Mouse (Mus musculus) neural tube, embryonic 15.5 days (tissue): ENCODE results near the gene Chga. TPM values are rescaled to one million over a fixed set of nuclear protein-coding genes. Genes with fewer than 3 reads are reported as not detected.

Experiments
- ATAC-seq: fragments of 200-750 bp; cut with Nextera tagmentation; 2 replicates; pipeline ENCODE4 v1.8.0; 2017; ENCODE audit warnings: mild to moderate bottlenecking, moderate TSS enrichment, moderate library complexity; ENCODE audit not compliant: low FRiP score
- H3K27ac ChIP-seq: fragments of 300-500 bp; sonication (generic); replicated peaks from 2 replicates; pipeline ENCODE4 v1.5.1; 2015; ENCODE audit warnings: mild to moderate bottlenecking, inconsistent platforms
- H3K27me3 ChIP-seq: fragments of 300-500 bp; sonication (generic); replicated peaks from 2 replicates; pipeline ENCODE4 v1.6.1; 2015; ENCODE audit warnings: inconsistent platforms
- H3K36me3 ChIP-seq: fragments of 300-500 bp; sonication (generic); 2 replicates; pipeline ENCODE4 v1.6.1; 2015; ENCODE audit warnings: inconsistent platforms
- H3K4me1 ChIP-seq: fragments of 300-500 bp; sonication (generic); 2 replicates; pipeline ENCODE4 v1.6.1; 2015; ENCODE audit warnings: inconsistent platforms
- H3K4me2 ChIP-seq: fragments of 300-500 bp; sonication (generic); 2 replicates; pipeline ENCODE4 v1.6.1; 2015; ENCODE audit warnings: inconsistent platforms, mild to moderate bottlenecking, moderate library complexity
- H3K4me3 ChIP-seq: fragments of 300-500 bp; sonication (generic); replicated peaks from 2 replicates; pipeline ENCODE4 v1.5.1; 2015; ENCODE audit warnings: mild to moderate bottlenecking, inconsistent platforms
- H3K9ac ChIP-seq: fragments of 300-500 bp; sonication (generic); replicated peaks from 2 replicates; pipeline ENCODE4 v1.6.1; 2015; ENCODE audit warnings: mild to moderate bottlenecking, inconsistent platforms
- H3K9me3 ChIP-seq: fragments of 300-500 bp; sonication (generic); replicated peaks from 2 replicates; pipeline ENCODE4 v1.6.1; 2016; ENCODE audit warnings: inconsistent platforms
- WGBS: fragments of 180-500 bp; shearing (Covaris S2); methylation state at CpG from one replicate; pipeline ENCODE4 v1.1.7; 2015; ENCODE audit warnings: mixed read lengths; 5-methylcytosine and 5-hydroxymethylcytosine counted together
- polyA plus RNA-seq: library from polyadenylated mRNA; unstranded; fragments of >200 nt; fragmentation: Nextera tagmentation; extraction: Ambion mirVana; gene quantifications from 2 replicates; pipeline ENCODE4 v1.2.1, GENCODE M21; 2015

The Chga gene
- polyA plus RNA-seq: 178 and 204 TPM in 2 replicates

- no peaks in the 10 kb centered on the region; the same call in 1 of the 2 replicates for H3K36me3 ChIP-seq
- peak; percentile 91 for ATAC-seq
- H3K4me3 ChIP-seq: peak within 1 kb of the TSS; percentile 64
- H3K27ac ChIP-seq: peak within 1 kb of the TSS; percentile 87
- peaks cover 29% of the 10 kb centered on the region for H3K4me1 ChIP-seq
- H3K9me3 ChIP-seq: no peaks in the 10 kb centered on the region
- 3% methylated on average over 47 of the region's 48 CpGs for WGBS
- 0 out of 2 replicates have a peak, but pooled peaks cover 10% of the 10 kb centered on the region for H3K27me3 ChIP-seq
- peak within 1 kb of the TSS; percentile 70 for H3K4me2 ChIP-seq
- H3K9ac ChIP-seq: peak within 1 kb of the TSS; percentile 72
Measured at GRCm38 (mm10) chr12:102554721-102555516, at the start of gene Chga. Gene Chga (plus strand): TSS chr12:102554969.

- Histone ChIP-seq H3K36me3 (no peaks in the 10 kb centered on the region), H3K27me3 (no peaks in the 10 kb centered on the region), H3K4me3 (no peak overlapping the region), H3K4me1 (no peaks in the 10 kb centered on the region), H3K9me3 (no peaks in the 10 kb centered on the region), H3K27ac (no peak overlapping the region), H3K4me2 (no peak overlapping the region), H3K9ac (no peak overlapping the region)
- WGBS: 56% methylated on average over 9 of the region's 9 CpGs
- no peak for ATAC-seq
Measured at GRCm38 (mm10) chr12:102505131-102505713, 49.5 kb upstream of the Chga start.

- Histone ChIP-seq H3K27ac (no peak overlapping the region), H3K36me3 (no peaks in the 10 kb centered on the region), H3K4me1 (0 out of 2 replicates have a peak, but pooled peaks cover 1% of the 10 kb centered on the region), H3K4me2 (no peak overlapping the region), H3K27me3 (no peaks in the 10 kb centered on the region), H3K9me3 (no peaks in the 10 kb centered on the region), H3K9ac (no peak overlapping the region), H3K4me3 (no peak overlapping the region)
- 94% methylated on average over 7 of the region's 7 CpGs for WGBS
- ATAC-seq: no peak
Measured at GRCm38 (mm10) chr12:102505949-102506348, 48.8 kb upstream of the Chga start.

GRCm38 (mm10) chr12:102511363-102511762, 43.4 kb upstream of the Chga start:
- Histone ChIP-seq H3K9me3 (no peaks in the 10 kb centered on the region), H3K4me2 (no peak overlapping the region), H3K9ac (no peak overlapping the region), H3K36me3 (no peaks in the 10 kb centered on the region), H3K27me3 (no peaks in the 10 kb centered on the region), H3K27ac (0 out of 2 replicates have a peak overlapping the region, but pooled peaks have one; percentile 28), H3K4me1 (peaks cover 9% of the 10 kb centered on the region), H3K4me3 (no peak overlapping the region)
- peak; percentile 69; the same call in 1 of the 2 replicates for ATAC-seq
- WGBS: 7% methylated on average over 3 of the region's 3 CpGs

GRCm38 (mm10) chr12:102514151-102514550, 40.6 kb upstream of the Chga start:
- ATAC-seq: no peak
- 74% methylated on average over 6 of the region's 6 CpGs for WGBS

GRCm38 (mm10) chr12:102514751-102515150, 40.0 kb upstream of the Chga start:
- Histone ChIP-seq H3K4me3 (no peak overlapping the region), H3K36me3 (no peaks in the 10 kb centered on the region), H3K27ac (no peak overlapping the region), H3K9ac (no peak overlapping the region), H3K4me1 (peaks cover 9% of the 10 kb centered on the region), H3K27me3 (no peaks in the 10 kb centered on the region), H3K4me2 (no peak overlapping the region), H3K9me3 (no peaks in the 10 kb centered on the region)
- no peak for ATAC-seq
- 79% methylated on average over 6 of the region's 6 CpGs for WGBS

More at GRCm38 (mm10) chr12:102514151-102514550, 40.6 kb upstream of the Chga start:
- no peaks in the 10 kb centered on the region for H3K36me3 ChIP-seq
- H3K4me3 ChIP-seq: no peak overlapping the region
- H3K27me3 ChIP-seq: no peaks in the 10 kb centered on the region
- no peak overlapping the region for H3K9ac ChIP-seq
- H3K4me1 ChIP-seq: peaks cover 9% of the 10 kb centered on the region
- no peaks in the 10 kb centered on the region for H3K9me3 ChIP-seq
- H3K4me2 ChIP-seq: no peak overlapping the region
- H3K27ac ChIP-seq: no peak overlapping the region

GRCm38 (mm10) chr12:102516151-102516550, 38.6 kb upstream of the Chga start:
- Histone ChIP-seq H3K4me3 (no peak overlapping the region), H3K4me1 (peaks cover 5% of the 10 kb centered on the region), H3K4me2 (no peak overlapping the region), H3K27me3 (no peaks in the 10 kb centered on the region), H3K9ac (no peak overlapping the region), H3K9me3 (no peaks in the 10 kb centered on the region), H3K27ac (no peak overlapping the region), H3K36me3 (no peaks in the 10 kb centered on the region)
- 82% methylated on average over 4 of the region's 4 CpGs for WGBS
- no peak for ATAC-seq

- no peaks in the 10 kb centered on the region for H3K27me3 ChIP-seq
- H3K4me2 ChIP-seq: no peak overlapping the region
- no peaks in the 10 kb centered on the region for H3K36me3 ChIP-seq
- no peak overlapping the region for H3K27ac ChIP-seq
- H3K4me1 ChIP-seq: peaks cover 8% of the 10 kb centered on the region; the same call in 1 of the 2 replicates
- no peak overlapping the region for H3K9ac ChIP-seq
- H3K4me3 ChIP-seq: no peak overlapping the region
- no peaks in the 10 kb centered on the region for H3K9me3 ChIP-seq
- WGBS: 54% methylated on average over 13 of the region's 13 CpGs
- ATAC-seq: no peak
Measured at GRCm38 (mm10) chr12:102517647-102518046, 37.1 kb upstream of the Chga start.

GRCm38 (mm10) chr12:102519929-102520720, 34.6 kb upstream of the Chga start:
- Histone ChIP-seq H3K9ac (no peak overlapping the region), H3K27ac (no peak overlapping the region), H3K9me3 (no peaks in the 10 kb centered on the region), H3K4me2 (no peak overlapping the region), H3K4me3 (no peak overlapping the region), H3K36me3 (no peaks in the 10 kb centered on the region), H3K27me3 (no peaks in the 10 kb centered on the region), H3K4me1 (peaks cover 8% of the 10 kb centered on the region; the same call in 1 of the 2 replicates)
- 90% methylated on average over 12 of the region's 12 CpGs for WGBS
- no peak for ATAC-seq

GRCm38 (mm10) chr12:102521777-102522319, 32.9 kb upstream of the Chga start:
- 35% methylated on average over 13 of the region's 13 CpGs for WGBS
- Histone ChIP-seq H3K4me3 (no peak overlapping the region), H3K27me3 (no peaks in the 10 kb centered on the region), H3K4me1 (peaks cover 8% of the 10 kb centered on the region; the same call in 1 of the 2 replicates), H3K9ac (no peak overlapping the region), H3K27ac (no peak overlapping the region), H3K4me2 (no peak overlapping the region), H3K9me3 (no peaks in the 10 kb centered on the region), H3K36me3 (no peaks in the 10 kb centered on the region)
- no peak; the same call in 1 of the 2 replicates for ATAC-seq

GRCm38 (mm10) chr12:102524216-102524615, 30.6 kb upstream of the Chga start:
- WGBS: 61% methylated on average over 3 of the region's 3 CpGs

More at GRCm38 (mm10) chr12:102524216-102524615, 30.6 kb upstream of the Chga start:
- ATAC-seq: no peak
- no peak overlapping the region for H3K4me3 ChIP-seq
- no peak overlapping the region for H3K27ac ChIP-seq
- peaks cover 8% of the 10 kb centered on the region; the same call in 1 of the 2 replicates for H3K4me1 ChIP-seq
- no peaks in the 10 kb centered on the region for H3K9me3 ChIP-seq
- H3K4me2 ChIP-seq: no peak overlapping the region
- no peaks in the 10 kb centered on the region for H3K27me3 ChIP-seq
- no peaks in the 10 kb centered on the region for H3K36me3 ChIP-seq
- no peak overlapping the region for H3K9ac ChIP-seq
